Comparison of ENCODE assay signal across 15 mouse cellular contexts in genomic region chr4:44452043-44452618, GRCm38 (mm10).
DNase-seq lines count a peak whose midpoint lies in the region; ATAC-seq and TF ChIP-seq lines count a peak whose summit lies in the region.
"Had no signal": no experiment of that assay in that cellular context is flagged by ENCODE, and none has a peak within 500 bp of the region (broad histone marks: within the 10 kb centered on the region; RNA-seq: fewer than 3 reads in every experiment).

No protein-coding gene starts in this region.

- peaks cover 12% of the 10 kb centered on the region for H3K4me1 ChIP-seq in forebrain, embryonic 14.5 days (ENCODE audit: control insufficient read depth, insufficient read depth, low read length)
- peaks cover 9% of the 10 kb centered on the region for H3K4me1 ChIP-seq in forebrain, embryonic 16.5 days (replicated peaks; ENCODE audit: control insufficient read depth, insufficient read depth, low read length)
- 0 out of 2 replicates have a peak, but pooled peaks cover 2% of the 10 kb centered on the region for H3K4me1 ChIP-seq in hindbrain, embryonic 11.5 days (replicated peaks; ENCODE audit: control insufficient read depth, insufficient read depth, low read length)
- peaks cover 7% of the 10 kb centered on the region; the same call in 1 of the 2 replicates for H3K4me1 ChIP-seq in midbrain, embryonic 14.5 days (ENCODE audit: control insufficient read depth, insufficient read depth, low read length)
- no peaks in the 10 kb centered on the region for H3K4me1 ChIP-seq in lung, postnatal 0 days (ENCODE audit: insufficient read depth, low read depth, low read length)
- H3K4me1 ChIP-seq: liver, embryonic 15.5 days had no signal

- no peak overlapping the region for H3K4me2 ChIP-seq in forebrain, embryonic 14.5 days (ENCODE audit: low read length)
- no peak overlapping the region for H3K4me2 ChIP-seq in forebrain, embryonic 16.5 days (ENCODE audit: low read length)
- H3K4me2 ChIP-seq in hindbrain, embryonic 11.5 days (replicated peaks; ENCODE audit: low read depth, low read length), result no peak overlapping the region
- H3K4me2 ChIP-seq in midbrain, embryonic 14.5 days (ENCODE audit: low read length), result no peak overlapping the region
- H3K4me2 ChIP-seq in lung, postnatal 0 days (replicated peaks; ENCODE audit: low read depth, low read length), result no peak overlapping the region
- H3K4me2 ChIP-seq: forebrain, embryonic 13.5 days; liver, embryonic 15.5 days had no signal

- no peak overlapping the region for H3K27ac ChIP-seq in forebrain, embryonic 14.5 days (ENCODE audit: low read depth, low read length)
- H3K27ac ChIP-seq in forebrain, embryonic 16.5 days (ENCODE audit: low read length), result no peak overlapping the region
- no peak overlapping the region; the same call in 1 of the 2 replicates for H3K27ac ChIP-seq in hindbrain, embryonic 11.5 days (ENCODE audit: low read depth, low read length)
- H3K27ac ChIP-seq in midbrain, embryonic 14.5 days (replicated peaks; ENCODE audit: low read depth, low read length), result no peak overlapping the region
- H3K27ac ChIP-seq in lung, postnatal 0 days (ENCODE audit: low read length), result no peak overlapping the region
- H3K27ac ChIP-seq: forebrain, embryonic 13.5 days; limb, embryonic 10.5 days; liver, embryonic 15.5 days had no signal

- TF ChIP-seq CTCF in lung, postnatal 0 days (IDR thresholded peaks at IDR 0.05), result no peak

- H3K9me3 ChIP-seq in forebrain, embryonic 14.5 days (replicated peaks; ENCODE audit: control insufficient read depth, low read length), result no peaks in the 10 kb centered on the region
- H3K9me3 ChIP-seq in forebrain, embryonic 16.5 days (ENCODE audit: control insufficient read depth, low read length), result peaks cover 3% of the 10 kb centered on the region; the same call in 1 of the 2 replicates
- no peaks in the 10 kb centered on the region for H3K9me3 ChIP-seq in hindbrain, embryonic 11.5 days (ENCODE audit: control insufficient read depth, low read length)
- no peaks in the 10 kb centered on the region for H3K9me3 ChIP-seq in midbrain, embryonic 14.5 days (ENCODE audit: control insufficient read depth, low read length)
- no peaks in the 10 kb centered on the region for H3K9me3 ChIP-seq in lung, postnatal 0 days (ENCODE audit: low read length)
- H3K9me3 ChIP-seq: forebrain, embryonic 13.5 days; limb, embryonic 10.5 days; liver, embryonic 15.5 days had no signal

- ATAC-seq in forebrain, embryonic 14.5 days, result no peak
- ATAC-seq in forebrain, embryonic 16.5 days, result no peak
- ATAC-seq in hindbrain, embryonic 11.5 days (ENCODE audit: low FRiP score), result peak; percentile 67; the same call in 1 of the 2 replicates
- ATAC-seq in midbrain, embryonic 14.5 days (ENCODE audit: low FRiP score, low TSS enrichment), result no peak
- no peak for ATAC-seq in lung, postnatal 0 days
- ATAC-seq: forebrain, embryonic 13.5 days had no signal

- DNase-seq in forebrain, embryonic 14.5 days (ENCODE audit: low spot score), result peak; percentile 24
- DNase-seq in R1 (ENCODE audit: low read depth, low spot score), result peak; percentile 39
- peak; percentile 38 for DNase-seq in hindbrain, embryonic 11.5 days (ENCODE audit: low spot score)
- peak; percentile 19 for DNase-seq in midbrain, embryonic 14.5 days
- no peak for DNase-seq in thymus, adult 18-20 months
- DNase-seq in lung, postnatal 14 days, result no peak
- DNase-seq in lung, postnatal 0 days (ENCODE audit: low spot score), result no peak
- DNase-seq: cerebellum, adult 11-12 months; gastrocnemius, postnatal 36 days; right cerebral cortex, postnatal 4 days; thymus, postnatal 14 days had no signal

- no peak for TF ChIP-seq EP300 in lung, postnatal 0 days (IDR thresholded peaks at IDR 0.05)

- H3K36me3 ChIP-seq in forebrain, embryonic 14.5 days (ENCODE audit: control insufficient read depth, insufficient read depth, low read length), result no peaks in the 10 kb centered on the region
- H3K36me3 ChIP-seq in forebrain, embryonic 16.5 days (ENCODE audit: control insufficient read depth, insufficient read depth), result no peaks in the 10 kb centered on the region
- no peaks in the 10 kb centered on the region for H3K36me3 ChIP-seq in hindbrain, embryonic 11.5 days (ENCODE audit: control insufficient read depth, insufficient read depth, low read length)
- H3K36me3 ChIP-seq in midbrain, embryonic 14.5 days (ENCODE audit: control insufficient read depth, insufficient read depth, low read length), result no peaks in the 10 kb centered on the region
- no peaks in the 10 kb centered on the region for H3K36me3 ChIP-seq in lung, postnatal 0 days (ENCODE audit: insufficient read depth, low read length)
- H3K36me3 ChIP-seq: limb, embryonic 10.5 days; liver, embryonic 15.5 days had no signal

- no peaks in the 10 kb centered on the region for H3K27me3 ChIP-seq in forebrain, embryonic 14.5 days (replicated peaks; ENCODE audit: control insufficient read depth, insufficient read depth, low read length)
- H3K27me3 ChIP-seq in forebrain, embryonic 16.5 days (replicated peaks; ENCODE audit: control insufficient read depth, insufficient read depth, low read length), result no peaks in the 10 kb centered on the region
- no peaks in the 10 kb centered on the region for H3K27me3 ChIP-seq in hindbrain, embryonic 11.5 days (ENCODE audit: control insufficient read depth, insufficient read depth, low read length)
- no peaks in the 10 kb centered on the region for H3K27me3 ChIP-seq in midbrain, embryonic 14.5 days (ENCODE audit: control insufficient read depth, insufficient read depth, low read length)
- no peaks in the 10 kb centered on the region for H3K27me3 ChIP-seq in lung, postnatal 0 days (replicated peaks; ENCODE audit: insufficient read depth, low read length)
- H3K27me3 ChIP-seq: forebrain, embryonic 13.5 days; liver, embryonic 15.5 days had no signal

- 54% methylated on average over 8 of the region's 8 CpGs for WGBS in forebrain, embryonic 14.5 days
- 59% methylated on average over 8 of the region's 8 CpGs for WGBS in forebrain, embryonic 16.5 days
- 47% methylated on average over 8 of the region's 8 CpGs for WGBS in hindbrain, embryonic 11.5 days
- 45% methylated on average over 8 of the region's 8 CpGs for WGBS in midbrain, embryonic 14.5 days
- 52% methylated on average over 8 of the region's 8 CpGs for WGBS in lung, postnatal 0 days

- H3K9ac ChIP-seq in forebrain, embryonic 14.5 days (ENCODE audit: low read length), result no peak overlapping the region
- no peak overlapping the region for H3K9ac ChIP-seq in forebrain, embryonic 16.5 days (replicated peaks; ENCODE audit: low read depth, low read length)
- no peak overlapping the region for H3K9ac ChIP-seq in hindbrain, embryonic 11.5 days (ENCODE audit: low read depth, low read length)
- no peak overlapping the region for H3K9ac ChIP-seq in midbrain, embryonic 14.5 days (replicated peaks; ENCODE audit: low read length)
- H3K9ac ChIP-seq in lung, postnatal 0 days (replicated peaks; ENCODE audit: low read depth), result no peak overlapping the region
- H3K9ac ChIP-seq: forebrain, embryonic 13.5 days; liver, embryonic 15.5 days had no signal

- H3K4me3 ChIP-seq in forebrain, embryonic 14.5 days (ENCODE audit: low read depth, low read length), result no peak overlapping the region
- no peak overlapping the region for H3K4me3 ChIP-seq in forebrain, embryonic 16.5 days (replicated peaks; ENCODE audit: low read length)
- H3K4me3 ChIP-seq in hindbrain, embryonic 11.5 days (ENCODE audit: low read depth, low read length), result no peak overlapping the region
- no peak overlapping the region for H3K4me3 ChIP-seq in midbrain, embryonic 14.5 days (replicated peaks; ENCODE audit: low read depth, low read length)
- no peak overlapping the region for H3K4me3 ChIP-seq in lung, postnatal 0 days (ENCODE audit: low read depth, low read length)
- H3K4me3 ChIP-seq: forebrain, embryonic 13.5 days; limb, embryonic 10.5 days; liver, embryonic 15.5 days had no signal

Comparison
In these comparisons a context has a peak if more than half of its experiments do, and no peak if none do; other contexts are left out.
1. DNase-seq: peak in forebrain, embryonic 14.5 days (single experiment), R1 (single experiment), hindbrain, embryonic 11.5 days (single experiment) and midbrain, embryonic 14.5 days (single experiment); none in thymus, adult 18-20 months (0 of 2), lung, postnatal 14 days (single experiment) and lung, postnatal 0 days (single experiment).